In the genomic region with DNA sequence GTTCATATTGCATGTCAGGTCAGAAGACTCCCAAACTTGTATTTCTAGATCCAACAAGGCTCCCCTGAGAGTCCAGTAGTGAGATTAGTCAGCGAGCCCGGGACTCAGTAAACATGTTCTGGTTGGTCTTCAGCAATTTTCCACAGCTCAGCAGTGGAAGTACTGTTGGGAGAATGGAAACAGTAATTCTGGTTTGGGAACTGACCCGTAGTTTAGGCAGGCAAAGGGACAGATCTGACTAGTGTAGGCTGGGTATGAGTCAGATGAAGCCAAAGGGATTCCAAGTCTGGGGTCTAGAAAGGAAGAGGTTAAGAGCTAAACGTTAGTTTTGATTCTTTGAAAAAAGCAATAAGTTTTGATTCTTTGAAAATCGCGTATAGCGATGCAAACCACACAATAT, we compare ENCODE assay signal across 7 mouse cellular contexts. TPM values are rescaled to one million over a fixed set of nuclear protein-coding genes. Genes with fewer than 3 reads are reported as not detected.
DNase-seq lines count a peak whose midpoint lies in the region; ATAC-seq lines count a peak whose summit lies in the region.

No protein-coding gene starts in this region.

- H3K27ac ChIP-seq in forebrain, embryonic 11.5 days (ENCODE audit: low read depth, low read length) = no peak overlapping the region
- no peak overlapping the region for H3K27ac ChIP-seq in limb, embryonic 11.5 days (replicated peaks; ENCODE audit: low read depth, low read length)
- H3K27ac ChIP-seq in stomach, embryonic 16.5 days (ENCODE audit: low read length) = peak overlapping the region; percentile 95

- 14% methylated on average over 7 of the region's 7 CpGs for WGBS in forebrain, embryonic 11.5 days
- 17% methylated on average over 7 of the region's 7 CpGs for WGBS in limb, embryonic 11.5 days
- WGBS in stomach, embryonic 16.5 days = 3% methylated on average over 7 of the region's 7 CpGs

- no peaks in the 10 kb centered on the region for H3K9me3 ChIP-seq in forebrain, embryonic 11.5 days (ENCODE audit: control insufficient read depth, low read length)
- no peaks in the 10 kb centered on the region for H3K9me3 ChIP-seq in limb, embryonic 11.5 days (ENCODE audit: control insufficient read depth, low read length)
- H3K9me3 ChIP-seq in stomach, embryonic 16.5 days (replicated peaks; ENCODE audit: control insufficient read depth, low read length) = no peaks in the 10 kb centered on the region

- H3K4me3 ChIP-seq in forebrain, embryonic 11.5 days (ENCODE audit: low read depth, low read length) = peak overlapping the region; percentile 83
- H3K4me3 ChIP-seq in limb, embryonic 11.5 days (ENCODE audit: low read depth, low read length) = peak overlapping the region; percentile 85
- peak overlapping the region; percentile 79 for H3K4me3 ChIP-seq in stomach, embryonic 16.5 days (replicated peaks; ENCODE audit: low read length)

- peak overlapping the region; percentile 91 for H3K9ac ChIP-seq in forebrain, embryonic 11.5 days (ENCODE audit: low read length)
- H3K9ac ChIP-seq in limb, embryonic 11.5 days (ENCODE audit: low read length) = peak overlapping the region; percentile 87
- peak overlapping the region; percentile 94 for H3K9ac ChIP-seq in stomach, embryonic 16.5 days (ENCODE audit: low read length)

- peak overlapping the region; percentile 71 for H3K4me2 ChIP-seq in forebrain, embryonic 11.5 days (ENCODE audit: low read depth, low read length, severe bottlenecking)
- H3K4me2 ChIP-seq in limb, embryonic 11.5 days (ENCODE audit: low read depth, severe bottlenecking) = peak overlapping the region; percentile 69
- peak overlapping the region; percentile 96 for H3K4me2 ChIP-seq in stomach, embryonic 16.5 days (ENCODE audit: low read depth, low read length)

- DNase-seq in 3134 (ENCODE audit: extremely low read depth, insufficient read length, low spot score) = peak; percentile 26
- peak; percentile 58 for DNase-seq in 416B (ENCODE audit: low read depth)
- no peak for DNase-seq in forebrain, embryonic 11.5 days (ENCODE audit: low spot score)
- DNase-seq in limb, embryonic 11.5 days (ENCODE audit: low spot score) = no peak
- DNase-seq in gastrocnemius, adult 18-20 months (ENCODE audit: low spot score) = no peak
- no peak for DNase-seq in spleen, adult 18-20 months

- no peaks in the 10 kb centered on the region; the same call in 1 of the 2 replicates for H3K27me3 ChIP-seq in forebrain, embryonic 11.5 days (ENCODE audit: control insufficient read depth, insufficient read depth, low read length)
- no peaks in the 10 kb centered on the region for H3K27me3 ChIP-seq in limb, embryonic 11.5 days (ENCODE audit: control insufficient read depth, insufficient read depth, low read length)
- no peaks in the 10 kb centered on the region for H3K27me3 ChIP-seq in stomach, embryonic 16.5 days (ENCODE audit: control insufficient read depth, insufficient read depth, low read length)

- ATAC-seq in forebrain, embryonic 11.5 days (replicated peaks; ENCODE audit: low FRiP score) = no peak
- ATAC-seq in limb, embryonic 11.5 days (ENCODE audit: insufficient number of reproducible peaks, low FRiP score, low TSS enrichment, low read depth) = no peak
- 0 out of 2 replicates have a peak, but pooled peaks have one; percentile 20 for ATAC-seq in stomach, embryonic 16.5 days (ENCODE audit: insufficient read depth, low FRiP score)

- H3K4me1 ChIP-seq in forebrain, embryonic 11.5 days (replicated peaks; ENCODE audit: control insufficient read depth, insufficient read depth, low read length) = no peaks in the 10 kb centered on the region; the same call in 1 of the 2 replicates
- peaks cover 9% of the 10 kb centered on the region for H3K4me1 ChIP-seq in limb, embryonic 11.5 days (ENCODE audit: control insufficient read depth, insufficient read depth, low read length)
- H3K4me1 ChIP-seq in stomach, embryonic 16.5 days (ENCODE audit: control insufficient read depth, insufficient read depth, low read length) = peaks cover 20% of the 10 kb centered on the region

- no peaks in the 10 kb centered on the region for H3K36me3 ChIP-seq in forebrain, embryonic 11.5 days (ENCODE audit: control insufficient read depth, insufficient read depth, low read length)
- H3K36me3 ChIP-seq in limb, embryonic 11.5 days (ENCODE audit: control insufficient read depth, insufficient read depth, low read length) = peaks cover 5% of the 10 kb centered on the region
- 0 out of 2 replicates have a peak, but pooled peaks cover 6% of the 10 kb centered on the region for H3K36me3 ChIP-seq in stomach, embryonic 16.5 days (ENCODE audit: control insufficient read depth, insufficient read depth, low read length)

RNA-seq across cellular contexts. Expression of gene Vps25, which starts 0.6 kb away (rescaled TPM):
- 119 TPM in 2 replicates for polyA plus RNA-seq in forebrain, embryonic 11.5 days (2014; fragmentation: Nextera tagmentation; extraction: Ambion mirVana)
- 111 and 120 TPM in 2 replicates for polyA plus RNA-seq in limb, embryonic 11.5 days (2014; fragmentation: Nextera tagmentation; extraction: Ambion mirVana)
- polyA plus RNA-seq in stomach, embryonic 16.5 days (2015; fragmentation: Nextera tagmentation; extraction: Ambion mirVana) = 133 and 141 TPM in 2 replicates
- 10 to 100 TPM; 46.1 to 46.8 TPM for total RNA-seq in gastrocnemius, adult 18-20 months (2021)

RNA-seq across cellular contexts. Expression of gene Ramp2, which starts 7.1 kb away (rescaled TPM):
- 59.4 and 64.3 TPM in 2 replicates for polyA plus RNA-seq in forebrain, embryonic 11.5 days (2014; fragmentation: Nextera tagmentation; extraction: Ambion mirVana)
- polyA plus RNA-seq in limb, embryonic 11.5 days (2014; fragmentation: Nextera tagmentation; extraction: Ambion mirVana) = 60.4 and 67.2 TPM in 2 replicates
- polyA plus RNA-seq in stomach, embryonic 16.5 days (2015; fragmentation: Nextera tagmentation; extraction: Ambion mirVana) = 95.8 and 106 TPM in 2 replicates
- 10 to 100 TPM; 30.1 to 31.0 TPM for total RNA-seq in gastrocnemius, adult 18-20 months (2021)

RNA-seq across cellular contexts. Expression of gene Wnk4, which starts 7.4 kb away (rescaled TPM):
- 5.3 and 7.6 TPM in 2 replicates for polyA plus RNA-seq in forebrain, embryonic 11.5 days (2014; fragmentation: Nextera tagmentation; extraction: Ambion mirVana)
- 7.0 and 8.1 TPM in 2 replicates for polyA plus RNA-seq in limb, embryonic 11.5 days (2014; fragmentation: Nextera tagmentation; extraction: Ambion mirVana)
- 23.5 and 28.0 TPM in 2 replicates for polyA plus RNA-seq in stomach, embryonic 16.5 days (2015; fragmentation: Nextera tagmentation; extraction: Ambion mirVana)
- total RNA-seq in gastrocnemius, adult 18-20 months (2021) = under 1 TPM; 0.23 to 0.26 TPM

RNA-seq across cellular contexts. Expression of gene Cntd1, which starts 25.9 kb away (rescaled TPM):
- polyA plus RNA-seq in forebrain, embryonic 11.5 days (2014; fragmentation: Nextera tagmentation; extraction: Ambion mirVana) = 1.3 and 2.0 TPM in 2 replicates
- polyA plus RNA-seq in limb, embryonic 11.5 days (2014; fragmentation: Nextera tagmentation; extraction: Ambion mirVana) = 1.3 and 1.8 TPM in 2 replicates
- 0.70 and 1.2 TPM in 2 replicates for polyA plus RNA-seq in stomach, embryonic 16.5 days (2015; fragmentation: Nextera tagmentation; extraction: Ambion mirVana)
- under 1 TPM; 0.31 to 0.37 TPM for total RNA-seq in gastrocnemius, adult 18-20 months (2021)

RNA-seq across cellular contexts. Expression of gene Coa3, which starts 26.0 kb away (rescaled TPM):
- 179 and 181 TPM in 2 replicates for polyA plus RNA-seq in forebrain, embryonic 11.5 days (2014; fragmentation: Nextera tagmentation; extraction: Ambion mirVana)
- 191 and 204 TPM in 2 replicates for polyA plus RNA-seq in limb, embryonic 11.5 days (2014; fragmentation: Nextera tagmentation; extraction: Ambion mirVana)
- polyA plus RNA-seq in stomach, embryonic 16.5 days (2015; fragmentation: Nextera tagmentation; extraction: Ambion mirVana) = 194 and 197 TPM in 2 replicates
- total RNA-seq in gastrocnemius, adult 18-20 months (2021) = 10 to 100 TPM; 71.2 to 81.6 TPM

Comparison
In these comparisons a context has a peak if more than half of its experiments do, and no peak if none do; other contexts are left out.
1. DNase-seq: peak in 3134 (single experiment) and 416B (single experiment); none in forebrain, embryonic 11.5 days (single experiment), limb, embryonic 11.5 days (single experiment), gastrocnemius, adult 18-20 months (single experiment) and spleen, adult 18-20 months (0 of 2).
2. Peak in every context shown above with its lines, with median percentiles within 50 percentile points of each other: H3K4me2 ChIP-seq, H3K4me3 ChIP-seq and H3K9ac ChIP-seq.